Mouse (Mus musculus) erythroid progenitor cell, adult 5-6 weeks (primary cell): ENCODE measurements around the gene Trip10. TPM values are rescaled to one million over a fixed set of nuclear protein-coding genes. Genes with fewer than 3 reads are reported as not detected.

Source experiments
- ATAC-seq: replicated peaks from 2 replicates; pipeline ENCODE4 v1.8.0; 2016; ENCODE audit warnings: moderate number of reproducible peaks, mild to moderate bottlenecking, moderate TSS enrichment, inconsistent platforms; ENCODE audit not compliant: poor library complexity, low FRiP score, severe bottlenecking
- total RNA-seq, 2 experiments: library from RNA; stranded (forward) in 1 of 2; stranded (reverse) in 1 of 2; fragments of 150-400 nt in 1 of 2; fragments of 186-747, 209-891 nt in 1 of 2; gene quantifications; 2 replicates each; pipeline versions ENCODE4 v1.2.3 to v1.2.4; 2015 to 2017; ENCODE audit warnings: low replicate concordance in 2 of 2

Trip10 gene
- total RNA-seq, 2 experiments from 2014 or later = not detected

- ATAC-seq = no peak
Measured at GRCm38 (mm10) chr17:57233038-57233437, 16.2 kb upstream of the Trip10 start.

GRCm38 (mm10) chr17:57234254-57234928, 14.9 kb upstream of the Trip10 start:
- no peak for ATAC-seq

DNA sequence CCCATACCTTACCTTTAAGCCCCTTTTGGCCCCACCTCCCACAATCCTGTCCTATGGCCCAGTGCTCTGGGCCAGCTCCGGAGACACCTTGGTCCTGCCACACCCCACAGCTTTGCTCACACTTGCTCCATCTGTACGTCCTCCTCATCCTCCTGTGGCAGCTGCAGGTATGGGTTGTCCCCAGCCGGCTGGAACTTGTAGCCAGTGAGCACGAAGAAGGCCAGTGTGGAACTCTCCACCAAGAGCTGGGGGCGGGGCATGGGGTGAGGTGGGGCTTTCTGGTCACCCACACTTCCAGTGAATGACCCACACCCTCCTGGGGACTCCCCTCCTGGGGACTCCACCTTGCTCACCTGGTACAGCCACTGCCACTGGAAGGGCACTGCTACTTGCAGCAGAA, 13.5 kb upstream of the Trip10 start:
- no peak for ATAC-seq

DNA sequence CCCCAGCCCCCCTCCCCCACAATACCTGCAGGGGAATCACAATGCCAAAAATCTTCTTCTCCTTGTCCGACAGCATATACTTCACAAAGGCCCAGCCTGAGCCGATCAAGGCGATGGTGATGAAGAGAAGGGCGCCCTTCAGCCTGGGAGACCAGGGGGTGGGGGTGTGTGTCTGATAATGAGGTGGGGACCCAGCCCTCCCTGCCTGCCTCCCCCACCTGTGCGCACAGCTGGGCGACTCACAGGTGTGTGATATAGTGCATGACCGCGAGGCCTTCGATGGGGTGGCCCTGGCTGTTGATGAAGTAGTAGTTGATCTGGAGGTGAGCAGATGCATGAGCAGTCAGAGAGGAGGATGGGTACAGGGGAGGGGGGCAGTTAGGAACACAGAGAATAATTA, 12.1 kb upstream of the Trip10 start:
- no peak for ATAC-seq

GRCm38 (mm10) chr17:57243650-57244370, 5.4 kb upstream of the Trip10 start:
- ATAC-seq = no peak

- ATAC-seq = no peak
Measured at GRCm38 (mm10) chr17:57245311-57245929, 3.8 kb upstream of the Trip10 start.

- ATAC-seq = no peak
Measured at GRCm38 (mm10) chr17:57246663-57247392, 2.4 kb upstream of the Trip10 start.

GRCm38 (mm10) chr17:57247393-57248200, 1.7 kb upstream of the Trip10 start:
- peak; percentile 85 for ATAC-seq

- peak; percentile 74 for ATAC-seq
Measured at GRCm38 (mm10) chr17:57248201-57248699, 1.0 kb upstream of the Trip10 start, which contains the start of gene Gpr108. Gene Gpr108, minus strand, starts transcription at chr17:57248446.

DNA sequence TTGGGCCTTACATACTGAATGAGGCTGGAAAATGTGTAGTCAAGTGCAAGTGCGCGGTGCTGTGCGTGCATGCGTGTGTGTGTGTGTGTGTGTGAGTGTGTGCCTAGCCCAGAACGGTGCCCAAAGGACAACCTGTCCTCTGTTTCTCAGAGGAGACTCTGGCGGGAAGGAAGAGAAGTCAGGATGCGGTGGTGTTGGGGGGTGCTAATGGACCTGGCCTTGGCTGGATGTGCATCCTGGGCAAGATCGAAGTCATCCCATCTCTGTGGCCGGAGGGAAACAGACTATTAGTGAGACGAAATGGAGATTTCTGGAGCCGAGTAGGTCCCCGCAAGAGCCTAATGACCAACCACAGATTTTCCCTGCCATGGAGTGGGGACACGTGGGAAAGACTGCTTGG, 484 bp upstream of the Trip10 start:
- no peak for ATAC-seq

- no peak for ATAC-seq
Measured at GRCm38 (mm10) chr17:57250461-57251160, 1.4 kb downstream of the Trip10 start.

DNA sequence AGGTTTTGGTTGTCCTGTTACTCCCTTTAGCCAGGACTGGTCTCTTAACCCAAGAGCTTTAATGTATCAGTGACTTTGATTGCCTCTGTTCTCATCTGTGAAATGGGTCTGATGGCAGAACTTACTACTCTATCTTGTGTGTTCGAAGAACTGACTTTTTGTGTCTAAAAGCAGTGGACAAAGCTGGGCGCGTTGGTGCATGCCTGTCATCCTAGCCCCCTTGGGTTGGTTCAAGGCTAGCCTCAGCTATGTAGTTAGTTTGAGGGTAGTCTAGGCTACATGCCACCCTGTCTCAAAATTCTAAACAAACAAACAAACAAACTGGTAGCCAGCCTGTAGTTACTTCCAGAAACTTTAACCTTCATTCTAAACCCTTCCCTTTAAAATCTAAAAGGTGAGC, 2.2 kb downstream of the Trip10 start:
- ATAC-seq = no peak

GRCm38 (mm10) chr17:57253306-57253705, 4.1 kb downstream of the Trip10 start:
- no peak for ATAC-seq

GRCm38 (mm10) chr17:57255354-57255753, 6.1 kb downstream of the Trip10 start:
- no peak for ATAC-seq

DNA sequence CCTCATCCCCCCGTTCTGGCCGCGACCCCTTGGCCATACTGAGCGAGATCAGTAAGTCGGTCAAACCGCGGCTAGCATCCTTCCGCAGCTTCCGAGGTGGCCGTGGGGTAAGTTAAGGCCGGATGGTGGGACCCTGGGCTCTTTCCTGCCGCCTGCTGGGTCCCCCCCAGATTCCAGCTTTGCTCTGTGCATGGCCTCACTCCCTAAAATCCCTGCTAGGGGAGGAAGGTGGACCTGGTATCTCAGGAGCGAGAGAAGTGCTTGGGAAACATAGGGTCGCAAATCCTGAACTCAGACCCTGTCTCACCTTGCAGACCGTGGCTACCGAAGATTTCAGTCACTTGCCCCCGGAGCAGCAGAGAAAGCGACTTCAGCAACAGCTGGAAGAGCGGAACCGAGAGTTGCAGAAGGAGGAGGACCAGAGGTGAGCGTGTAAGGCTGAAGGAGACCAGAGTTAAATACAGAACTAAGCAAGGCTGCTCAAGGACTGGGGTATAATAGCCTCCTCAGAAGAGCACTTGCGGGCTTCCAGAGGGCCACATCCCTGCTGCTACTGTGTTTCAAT, 7.7 kb downstream of the Trip10 start:
- no peak for ATAC-seq

DNA sequence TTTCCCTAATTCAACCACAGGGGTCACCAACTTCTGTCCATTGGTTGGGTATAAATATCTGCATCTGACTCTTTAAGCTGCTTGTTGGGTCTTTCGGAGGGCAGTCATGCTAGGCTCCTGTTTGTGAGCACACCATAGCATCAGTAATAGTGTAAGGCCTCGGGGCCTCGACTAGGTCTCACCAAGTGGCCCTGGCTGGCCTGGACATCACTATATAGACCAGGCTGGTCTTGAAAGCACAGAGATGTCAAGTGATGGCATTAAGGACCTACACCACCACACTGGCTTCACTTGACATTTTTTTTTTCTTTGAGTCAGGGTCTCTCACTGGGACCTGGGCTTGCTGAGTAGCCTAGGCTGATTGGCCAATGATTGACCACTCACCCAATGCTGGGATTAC, 8.9 kb downstream of the Trip10 start:
- no peak for ATAC-seq

DNA sequence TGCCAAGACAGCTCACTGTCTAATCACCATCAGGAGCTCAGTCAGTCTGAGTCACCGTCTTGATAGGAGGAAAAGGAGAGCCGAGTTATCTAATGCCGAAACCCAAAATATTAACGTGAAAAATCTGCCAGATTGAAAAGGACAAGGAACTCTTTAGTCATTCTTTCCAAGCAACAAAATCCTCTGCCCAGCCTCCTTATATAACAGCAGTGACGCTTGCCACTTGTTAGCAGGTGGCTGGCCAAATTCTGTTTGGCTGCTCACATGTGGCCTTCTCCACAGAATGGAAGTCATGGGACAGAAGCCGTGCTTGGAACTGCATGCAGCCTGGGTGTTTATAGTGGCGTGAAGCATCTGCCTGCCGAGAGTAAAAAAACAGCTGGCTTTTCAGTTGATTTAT, 10.5 kb downstream of the Trip10 start:
- ATAC-seq = no peak

- no peak for ATAC-seq
Measured at GRCm38 (mm10) chr17:57260351-57260750, 11.1 kb downstream of the Trip10 start.
